In the genomic region with DNA sequence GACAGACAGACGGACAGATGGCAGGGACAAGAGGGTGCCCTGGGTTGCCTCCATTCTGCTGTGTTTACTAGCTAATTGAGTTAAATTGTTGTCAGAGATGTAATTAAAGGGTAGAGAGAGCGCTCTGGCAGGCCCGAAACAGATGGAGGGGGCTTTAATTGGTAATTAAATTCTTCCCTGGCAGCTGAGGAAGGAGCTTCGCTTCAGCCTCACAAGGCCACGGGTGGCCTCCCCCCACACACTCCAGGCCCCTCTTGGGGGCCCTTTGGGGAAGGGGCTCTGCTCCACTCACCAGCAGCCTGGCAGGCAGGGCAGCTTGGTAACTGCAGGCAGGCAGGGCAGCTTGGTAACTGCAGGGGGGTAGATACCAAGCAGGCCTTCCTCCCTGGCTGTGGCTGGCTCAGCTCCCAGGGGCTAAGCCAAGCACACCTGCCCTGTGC, we compare ENCODE assay signal across 13 mouse cellular contexts. TPM values are rescaled to one million over a fixed set of nuclear protein-coding genes. Genes with fewer than 3 reads are reported as not detected.
A peak's percentile ranks its signal among the peaks of the same experiment; 100 is the strongest.
DNase-seq lines count a peak whose midpoint lies in the region; ATAC-seq lines count a peak whose summit lies in the region.
"Had no signal": no experiment of that assay in that cellular context is flagged by ENCODE, and none has a peak within 500 bp of the region (broad histone marks: within the 10 kb centered on the region; RNA-seq: fewer than 3 reads in every experiment).

No protein-coding gene starts in this region.

- H3K27ac ChIP-seq in intestine, embryonic 15.5 days: 0 out of 2 replicates have a peak overlapping the region, but pooled peaks have one; percentile 13
- no peak overlapping the region; the same call in 1 of the 2 replicates for H3K27ac ChIP-seq in intestine, embryonic 16.5 days (ENCODE audit: low read length)
- H3K27ac ChIP-seq in forebrain, embryonic 12.5 days: peak overlapping the region; percentile 94
- H3K27ac ChIP-seq in limb, embryonic 10.5 days: peak overlapping the region; percentile 68
- H3K27ac ChIP-seq in neural tube, embryonic 15.5 days (replicated peaks): peak overlapping the region; percentile 77

- no peaks in the 10 kb centered on the region for H3K9me3 ChIP-seq in intestine, embryonic 15.5 days
- no peaks in the 10 kb centered on the region for H3K9me3 ChIP-seq in intestine, embryonic 16.5 days (ENCODE audit: control insufficient read depth, low read length)
- H3K9me3 ChIP-seq in forebrain, embryonic 12.5 days: no peaks in the 10 kb centered on the region
- H3K9me3 ChIP-seq in limb, embryonic 10.5 days (replicated peaks): no peaks in the 10 kb centered on the region
- no peaks in the 10 kb centered on the region for H3K9me3 ChIP-seq in neural tube, embryonic 15.5 days (replicated peaks)

- peak; percentile 53; the same call in 1 of the 2 replicates for ATAC-seq in intestine, embryonic 15.5 days
- ATAC-seq in intestine, embryonic 16.5 days: no peak
- ATAC-seq in forebrain, embryonic 12.5 days (ENCODE audit: low FRiP score): peak; percentile 93
- peak; percentile 63 for ATAC-seq in neural tube, embryonic 15.5 days (ENCODE audit: low FRiP score)
- ATAC-seq: Patski had no signal

- no peak for DNase-seq in limb, embryonic 10.5 days (ENCODE audit: low spot score)
- no peak for DNase-seq in thymus, postnatal 10 days (ENCODE audit: low spot score in 2 of 2)
- DNase-seq in left cerebral cortex, postnatal 36 days (ENCODE audit: low spot score in 2 of 2): no peak
- DNase-seq in urinary bladder, adult 18-20 months (ENCODE audit: low spot score in 2 of 2): no peak
- DNase-seq: adrenal gland, postnatal 36 days; kidney, adult 8-10 months; lung, adult 18-20 months had no signal

- H3K4me3 ChIP-seq in intestine, embryonic 15.5 days (replicated peaks): no peak overlapping the region
- no peak overlapping the region for H3K4me3 ChIP-seq in intestine, embryonic 16.5 days (ENCODE audit: low read length)
- H3K4me3 ChIP-seq in forebrain, embryonic 12.5 days (replicated peaks): no peak overlapping the region
- H3K4me3 ChIP-seq in limb, embryonic 10.5 days: 0 out of 2 replicates have a peak overlapping the region, but pooled peaks have one; percentile 2
- no peak overlapping the region for H3K4me3 ChIP-seq in neural tube, embryonic 15.5 days (replicated peaks)

- 39% methylated on average over 5 of the region's 5 CpGs for WGBS in intestine, embryonic 15.5 days
- WGBS in intestine, embryonic 16.5 days: 52% methylated on average over 5 of the region's 5 CpGs
- 4% methylated on average over 5 of the region's 5 CpGs for WGBS in forebrain, embryonic 12.5 days
- WGBS in limb, embryonic 10.5 days: 10% methylated on average over 5 of the region's 5 CpGs
- 9% methylated on average over 5 of the region's 5 CpGs for WGBS in neural tube, embryonic 15.5 days

- intact Hi-C loops in left cerebral cortex, postnatal 36 days (cut with DNase I): no loop called here

- no peaks in the 10 kb centered on the region for H3K36me3 ChIP-seq in intestine, embryonic 15.5 days
- no peaks in the 10 kb centered on the region for H3K36me3 ChIP-seq in intestine, embryonic 16.5 days (ENCODE audit: control insufficient read depth, insufficient read depth, low read length)
- no peaks in the 10 kb centered on the region for H3K36me3 ChIP-seq in forebrain, embryonic 12.5 days (replicated peaks)
- H3K36me3 ChIP-seq in limb, embryonic 10.5 days: no peaks in the 10 kb centered on the region
- H3K36me3 ChIP-seq in neural tube, embryonic 15.5 days: no peaks in the 10 kb centered on the region

- no peak overlapping the region for H3K9ac ChIP-seq in intestine, embryonic 15.5 days
- H3K9ac ChIP-seq in intestine, embryonic 16.5 days (ENCODE audit: low read depth, low read length): no peak overlapping the region
- peak overlapping the region; percentile 33; the same call in 1 of the 2 replicates for H3K9ac ChIP-seq in forebrain, embryonic 12.5 days
- 0 out of 2 replicates have a peak overlapping the region, but pooled peaks have one; percentile 6 for H3K9ac ChIP-seq in neural tube, embryonic 15.5 days (replicated peaks)

- no peak overlapping the region for H3K4me2 ChIP-seq in intestine, embryonic 15.5 days (replicated peaks)
- no peak overlapping the region for H3K4me2 ChIP-seq in intestine, embryonic 16.5 days (ENCODE audit: low read depth, low read length)
- peak overlapping the region; percentile 31 for H3K4me2 ChIP-seq in forebrain, embryonic 12.5 days
- no peak overlapping the region for H3K4me2 ChIP-seq in neural tube, embryonic 15.5 days

- H3K4me1 ChIP-seq in intestine, embryonic 15.5 days (replicated peaks): no peaks in the 10 kb centered on the region; the same call in 1 of the 2 replicates
- H3K4me1 ChIP-seq in intestine, embryonic 16.5 days (ENCODE audit: control insufficient read depth, insufficient read depth, low read length): no peaks in the 10 kb centered on the region; the same call in 1 of the 2 replicates
- peaks cover 35% of the 10 kb centered on the region for H3K4me1 ChIP-seq in forebrain, embryonic 12.5 days
- H3K4me1 ChIP-seq in limb, embryonic 10.5 days: peaks cover 34% of the 10 kb centered on the region
- H3K4me1 ChIP-seq in neural tube, embryonic 15.5 days: peaks cover 24% of the 10 kb centered on the region

- no peaks in the 10 kb centered on the region for H3K27me3 ChIP-seq in intestine, embryonic 15.5 days (replicated peaks)
- H3K27me3 ChIP-seq in intestine, embryonic 16.5 days (replicated peaks; ENCODE audit: control insufficient read depth, insufficient read depth, low read length): no peaks in the 10 kb centered on the region
- H3K27me3 ChIP-seq in forebrain, embryonic 12.5 days: no peaks in the 10 kb centered on the region
- H3K27me3 ChIP-seq in limb, embryonic 10.5 days (ENCODE audit: low read depth, poor library complexity, severe bottlenecking): no peaks in the 10 kb centered on the region
- H3K27me3 ChIP-seq in neural tube, embryonic 15.5 days (replicated peaks): no peaks in the 10 kb centered on the region
- H3K27me3 ChIP-seq: Patski had no signal

RNA-seq across cellular contexts. Expression of a gene that starts 30.4 kb away (rescaled TPM):
- polyA plus RNA-seq in intestine, embryonic 15.5 days (2015; fragmentation: Nextera tagmentation; extraction: Ambion mirVana): 64.2 and 66.7 TPM in 2 replicates
- polyA plus RNA-seq in intestine, embryonic 16.5 days (2015; fragmentation: Nextera tagmentation; extraction: Ambion mirVana): 68.1 and 70.1 TPM in 2 replicates
- 102 and 106 TPM in 2 replicates for polyA plus RNA-seq in forebrain, embryonic 12.5 days (2016; fragmentation: Nextera tagmentation; extraction: Ambion mirVana)
- polyA plus RNA-seq in limb, embryonic 10.5 days (2016; fragmentation: Nextera tagmentation; extraction: Ambion mirVana): 85.3 and 90.0 TPM in 2 replicates
- 82.4 and 85.7 TPM in 2 replicates for polyA plus RNA-seq in neural tube, embryonic 15.5 days (2015; fragmentation: Nextera tagmentation; extraction: Ambion mirVana)
- total RNA-seq in left cerebral cortex, postnatal 36 days (2021): 10 to 100 TPM; 30.3 to 31.5 TPM

RNA-seq across cellular contexts. Expression of a gene that starts 36.3 kb away (rescaled TPM):
- polyA plus RNA-seq in intestine, embryonic 15.5 days (2015; fragmentation: Nextera tagmentation; extraction: Ambion mirVana): 93.5 and 94.6 TPM in 2 replicates
- polyA plus RNA-seq in intestine, embryonic 16.5 days (2015; fragmentation: Nextera tagmentation; extraction: Ambion mirVana): 76.6 and 81.4 TPM in 2 replicates
- 22.9 and 27.8 TPM in 2 replicates for polyA plus RNA-seq in forebrain, embryonic 12.5 days (2016; fragmentation: Nextera tagmentation; extraction: Ambion mirVana)
- polyA plus RNA-seq in limb, embryonic 10.5 days (2016; fragmentation: Nextera tagmentation; extraction: Ambion mirVana): 25.9 and 39.9 TPM in 2 replicates
- 29.2 and 42.0 TPM in 2 replicates for polyA plus RNA-seq in neural tube, embryonic 15.5 days (2015; fragmentation: Nextera tagmentation; extraction: Ambion mirVana)
- 1 to 10 TPM; 4.5 to 5.0 TPM for total RNA-seq in left cerebral cortex, postnatal 36 days (2021)

RNA-seq across cellular contexts. Expression of a gene that starts 42.0 kb away (rescaled TPM):
- polyA plus RNA-seq in intestine, embryonic 15.5 days (2015; fragmentation: Nextera tagmentation; extraction: Ambion mirVana): 84.7 and 86.9 TPM in 2 replicates
- 116 and 121 TPM in 2 replicates for polyA plus RNA-seq in intestine, embryonic 16.5 days (2015; fragmentation: Nextera tagmentation; extraction: Ambion mirVana)
- polyA plus RNA-seq in forebrain, embryonic 12.5 days (2016; fragmentation: Nextera tagmentation; extraction: Ambion mirVana): 0.58 and 0.60 TPM in 2 replicates
- polyA plus RNA-seq in limb, embryonic 10.5 days (2016; fragmentation: Nextera tagmentation; extraction: Ambion mirVana): 0.58 and 0.71 TPM in 2 replicates
- 0.47 and 5.2 TPM in 2 replicates for polyA plus RNA-seq in neural tube, embryonic 15.5 days (2015; fragmentation: Nextera tagmentation; extraction: Ambion mirVana)
- total RNA-seq in left cerebral cortex, postnatal 36 days (2021): not detected
- total RNA-seq: left cerebral cortex, adult 18-20 months had no signal

RNA-seq across cellular contexts. Expression of a gene that starts 56.2 kb away (rescaled TPM):
- polyA plus RNA-seq in intestine, embryonic 15.5 days (2015; fragmentation: Nextera tagmentation; extraction: Ambion mirVana): 50.4 and 52.6 TPM in 2 replicates
- 51.7 and 52.5 TPM in 2 replicates for polyA plus RNA-seq in intestine, embryonic 16.5 days (2015; fragmentation: Nextera tagmentation; extraction: Ambion mirVana)
- 72.8 and 76.0 TPM in 2 replicates for polyA plus RNA-seq in forebrain, embryonic 12.5 days (2016; fragmentation: Nextera tagmentation; extraction: Ambion mirVana)
- 60.0 and 69.3 TPM in 2 replicates for polyA plus RNA-seq in limb, embryonic 10.5 days (2016; fragmentation: Nextera tagmentation; extraction: Ambion mirVana)
- 71.8 and 78.2 TPM in 2 replicates for polyA plus RNA-seq in neural tube, embryonic 15.5 days (2015; fragmentation: Nextera tagmentation; extraction: Ambion mirVana)
- 100 to 1,000 TPM; 262 to 282 TPM for total RNA-seq in left cerebral cortex, postnatal 36 days (2021)

RNA-seq across cellular contexts. Expression of a gene that starts 57.9 kb away (rescaled TPM):
- polyA plus RNA-seq in intestine, embryonic 15.5 days (2015; fragmentation: Nextera tagmentation; extraction: Ambion mirVana): 81.9 and 92.8 TPM in 2 replicates
- 125 and 141 TPM in 2 replicates for polyA plus RNA-seq in intestine, embryonic 16.5 days (2015; fragmentation: Nextera tagmentation; extraction: Ambion mirVana)
- 17.2 and 17.4 TPM in 2 replicates for polyA plus RNA-seq in forebrain, embryonic 12.5 days (2016; fragmentation: Nextera tagmentation; extraction: Ambion mirVana)
- 31.3 and 33.0 TPM in 2 replicates for polyA plus RNA-seq in limb, embryonic 10.5 days (2016; fragmentation: Nextera tagmentation; extraction: Ambion mirVana)
- 30.8 and 35.8 TPM in 2 replicates for polyA plus RNA-seq in neural tube, embryonic 15.5 days (2015; fragmentation: Nextera tagmentation; extraction: Ambion mirVana)
- 10 to 100 TPM; 36.1 to 43.1 TPM for total RNA-seq in left cerebral cortex, postnatal 36 days (2021)

Comparison
In these comparisons a context has a peak if more than half of its experiments do, and no peak if none do; other contexts are left out.
1. H3K9ac ChIP-seq: peak in forebrain, embryonic 12.5 days (single experiment) and neural tube, embryonic 15.5 days (single experiment); none in intestine, embryonic 15.5 days (single experiment) and intestine, embryonic 16.5 days (single experiment).
2. RNA of a gene that starts 42.0 kb away (polyA plus RNA-seq): 116 to 121 TPM in intestine, embryonic 16.5 days and 84.7 to 86.9 TPM in intestine, embryonic 15.5 days; 0.58 to 0.71 TPM in limb, embryonic 10.5 days, 0.58 to 0.60 TPM in forebrain, embryonic 12.5 days and 0.47 to 5.2 TPM in neural tube, embryonic 15.5 days; every median in the first group is over 10 times any median in the second.